Mouse (Mus musculus): ENCODE data around the gene Zfr.

Zfr gene

DNA sequence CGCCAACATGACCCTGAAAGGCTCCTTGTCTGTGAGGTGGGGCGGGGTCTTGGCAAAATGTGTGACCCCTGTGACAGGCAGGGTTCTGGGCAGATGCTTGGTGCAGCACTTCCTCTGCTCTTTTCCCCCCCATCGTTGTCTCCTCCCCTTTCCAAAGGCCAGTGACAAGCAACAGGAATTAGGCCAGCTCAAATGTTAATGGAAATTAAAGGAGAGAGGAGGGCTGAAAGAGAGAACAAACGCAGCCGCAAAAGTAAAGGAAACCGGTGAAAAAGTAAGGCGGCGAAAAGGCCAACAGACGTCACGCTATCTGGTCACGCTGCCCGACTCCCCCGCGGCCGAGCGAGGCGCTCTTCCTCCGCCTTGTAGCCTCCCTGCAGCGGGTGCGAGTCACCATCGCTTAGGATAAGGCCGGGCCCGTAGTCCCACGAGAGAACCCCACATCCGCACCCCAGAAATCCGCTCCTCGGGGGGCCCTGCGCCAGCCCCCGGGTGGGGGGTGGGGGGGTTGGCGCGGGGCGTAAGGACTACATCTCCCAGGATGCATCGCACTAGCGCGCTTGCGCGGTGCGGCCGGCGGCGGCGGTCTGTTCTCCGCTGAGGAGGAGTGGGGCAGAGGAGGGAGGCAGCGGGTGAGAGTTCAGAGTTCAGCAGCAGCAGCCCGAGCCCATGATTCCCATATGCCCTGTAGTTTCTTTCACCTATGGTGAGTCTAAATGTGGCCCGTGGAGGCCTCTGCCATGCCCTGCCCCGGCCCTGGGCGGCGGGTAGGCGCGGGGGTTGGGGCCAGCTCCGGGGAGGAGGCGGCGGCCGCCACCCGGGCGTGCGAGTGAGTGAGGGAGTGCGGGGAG lies at the start of gene Zfr:
Zfr (plus strand) TSS at position 590 of the 851 bp plus-strand sequence.
- peak; percentile 93 to 95 for DNase-seq

DNA sequence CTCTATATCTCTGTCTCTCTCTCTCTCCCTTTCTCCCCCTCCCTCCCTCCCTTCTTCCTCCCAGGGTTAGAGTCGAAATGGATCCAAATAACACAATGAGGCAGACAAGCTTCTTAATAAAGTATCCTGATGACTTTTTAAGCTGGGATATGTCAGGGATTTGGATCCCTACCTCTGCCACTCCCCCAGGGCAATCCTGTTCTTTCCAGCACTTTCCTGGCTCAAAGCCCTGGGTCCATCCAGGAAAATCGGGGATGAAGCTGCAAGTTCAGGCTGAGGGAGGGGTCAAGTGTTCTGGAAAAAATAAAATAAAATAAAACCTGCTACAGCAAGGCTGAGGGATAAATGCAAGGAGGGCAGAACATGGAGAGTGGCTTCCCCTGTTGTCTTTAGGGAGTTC lies 49.7 kb upstream of the Zfr start:
- peak in 1 of 2 experiments; percentile 2 for DNase-seq

DNA sequence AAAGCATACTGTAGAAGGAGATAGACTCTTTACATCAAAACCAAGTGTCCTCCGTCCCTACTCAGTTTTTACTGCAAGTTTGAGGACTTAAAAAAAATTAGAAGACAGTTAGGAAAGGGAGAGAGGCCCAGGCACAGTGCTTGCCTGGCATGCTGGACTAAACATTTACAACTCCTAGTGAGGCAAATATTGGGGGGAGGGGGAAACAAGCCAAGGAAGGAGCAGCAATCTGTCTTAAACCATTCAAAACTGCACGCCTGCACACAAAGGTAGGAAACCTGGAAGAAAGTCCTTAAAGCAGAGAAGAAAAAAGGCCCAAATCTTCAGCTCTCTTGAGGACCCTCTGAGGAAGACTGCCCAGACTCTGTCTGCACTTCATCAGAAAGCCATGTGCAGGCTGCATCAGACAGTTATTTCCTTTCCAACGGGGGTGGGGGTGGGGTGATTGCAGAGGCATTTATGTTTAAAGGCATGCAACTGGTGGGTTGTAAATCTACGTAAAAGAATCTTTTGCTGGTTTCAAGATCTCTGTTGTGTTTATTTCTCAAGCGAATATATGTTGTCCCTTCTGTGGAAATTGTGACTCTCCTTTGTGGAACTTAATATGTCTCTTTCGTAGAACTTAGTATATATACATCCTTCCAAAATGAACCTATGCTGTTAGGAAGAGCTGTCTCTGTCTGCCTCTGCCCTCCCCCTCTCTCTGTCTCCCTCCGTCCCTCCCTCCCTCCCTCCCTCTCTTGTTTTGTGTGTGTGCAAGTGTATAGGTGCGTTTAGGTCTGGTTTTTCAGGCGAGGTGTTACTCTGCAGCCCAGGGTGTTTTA lies 49.0 kb upstream of the Zfr start:
- DNase-seq, result no peak

DNA sequence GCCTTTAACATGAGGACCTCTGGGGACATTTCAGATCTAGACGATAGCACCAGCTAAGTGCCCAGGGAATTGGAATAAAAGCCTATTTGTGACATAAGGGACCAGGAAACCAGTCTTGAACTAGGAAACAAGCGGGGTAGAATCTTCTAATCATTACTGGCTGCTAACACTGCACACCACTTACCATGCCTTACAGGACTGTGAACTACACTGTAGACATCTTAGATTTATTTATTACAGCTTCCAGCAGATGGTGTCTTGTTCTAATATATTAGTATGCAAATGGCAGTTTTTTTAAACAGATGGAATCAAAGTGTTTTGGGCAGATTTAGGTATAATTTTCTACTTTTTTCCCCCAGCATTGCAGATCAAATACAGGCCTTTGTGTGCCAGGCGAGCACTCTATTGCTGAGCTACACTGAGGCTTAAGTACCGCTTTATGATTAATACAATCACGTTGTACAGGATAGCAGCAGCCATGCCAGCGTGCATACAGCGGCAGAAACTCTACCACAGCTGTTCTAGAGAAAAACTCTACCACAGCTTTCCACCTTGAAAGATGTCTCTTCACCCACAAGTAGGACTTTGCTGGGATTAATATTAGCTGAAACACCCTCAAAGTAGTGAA lies 44.8 kb upstream of the Zfr start:
- no peak for DNase-seq

DNA sequence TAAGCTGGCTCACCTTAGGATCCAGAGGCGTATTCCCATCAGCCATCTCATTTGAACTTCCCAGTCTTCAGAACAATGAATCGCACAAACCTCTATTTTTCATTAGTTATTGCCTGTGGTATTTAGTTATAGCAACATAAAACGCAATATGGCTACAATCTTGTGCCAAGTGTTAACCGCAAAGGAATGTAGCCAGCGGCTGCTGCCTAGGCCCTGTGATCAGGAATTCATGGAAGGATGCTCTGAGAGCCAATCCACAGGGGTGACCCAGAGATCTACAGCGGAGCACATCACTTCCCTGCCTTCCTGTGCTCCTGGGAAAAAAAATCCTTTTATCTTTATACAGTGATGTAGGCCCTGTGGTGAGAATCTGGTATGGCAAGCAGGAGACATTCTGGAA lies 43.2 kb upstream of the Zfr start:
- DNase-seq, result no peak

DNA sequence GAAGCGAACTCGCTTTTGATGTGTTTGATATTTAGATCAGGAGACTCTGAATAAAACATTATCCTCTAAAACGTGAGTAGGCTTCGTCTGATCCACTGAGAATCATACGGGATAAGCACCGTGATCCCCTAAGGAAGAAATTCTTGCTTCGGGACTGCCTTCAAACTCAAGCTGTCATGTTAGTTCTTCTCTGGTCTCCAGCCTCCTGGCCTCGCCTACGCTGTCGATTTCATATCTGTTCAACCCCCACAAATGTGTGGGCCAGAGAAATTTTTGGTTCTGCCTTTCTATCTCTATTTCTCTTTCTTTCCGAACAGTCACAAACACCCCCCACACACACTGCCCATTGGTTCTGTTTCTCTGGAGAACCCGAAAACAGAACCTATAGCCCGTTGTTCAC lies 35.3 kb upstream of the Zfr start:
- no peak for DNase-seq

DNA sequence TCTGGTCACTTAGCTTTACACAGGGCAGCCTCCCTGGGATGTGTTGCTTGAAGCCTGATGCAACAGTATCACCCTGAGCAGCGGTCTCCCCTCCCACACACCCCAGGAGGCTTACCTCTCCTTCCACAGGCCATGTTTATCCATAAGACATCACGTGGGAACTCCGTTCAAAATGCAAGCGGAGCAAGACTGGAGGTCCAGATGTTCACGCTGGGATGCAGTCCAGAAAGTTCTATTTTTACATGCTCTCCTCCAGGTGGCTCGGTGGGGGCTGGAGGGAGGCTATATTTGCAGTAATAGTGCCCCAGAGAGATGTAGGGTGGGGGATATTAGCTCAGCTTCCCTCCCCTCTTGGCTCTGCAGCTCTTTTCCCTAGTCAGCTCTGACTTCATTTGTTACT lies 33.5 kb upstream of the Zfr start:
- no peak for DNase-seq

DNA sequence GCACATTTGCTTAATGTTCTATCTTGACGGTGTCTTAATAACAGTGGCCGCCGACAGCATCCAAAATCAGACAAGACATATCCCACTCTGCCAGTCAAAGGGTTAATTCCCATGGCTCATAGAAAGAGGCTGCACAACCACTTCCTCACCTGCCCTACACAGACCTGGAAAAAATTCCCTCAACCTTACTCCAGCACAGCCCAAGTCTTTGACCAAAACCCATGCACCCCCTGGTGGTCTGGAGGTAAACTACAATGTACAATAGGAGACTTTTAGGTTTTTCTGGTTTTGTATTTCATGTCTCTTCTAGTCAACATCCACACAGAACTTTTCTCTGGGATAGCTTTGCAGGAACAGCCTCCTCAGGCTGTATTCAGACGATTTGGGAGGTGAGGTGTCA lies 32.8 kb upstream of the Zfr start:
- peak; percentile 57 to 86 for DNase-seq

DNA sequence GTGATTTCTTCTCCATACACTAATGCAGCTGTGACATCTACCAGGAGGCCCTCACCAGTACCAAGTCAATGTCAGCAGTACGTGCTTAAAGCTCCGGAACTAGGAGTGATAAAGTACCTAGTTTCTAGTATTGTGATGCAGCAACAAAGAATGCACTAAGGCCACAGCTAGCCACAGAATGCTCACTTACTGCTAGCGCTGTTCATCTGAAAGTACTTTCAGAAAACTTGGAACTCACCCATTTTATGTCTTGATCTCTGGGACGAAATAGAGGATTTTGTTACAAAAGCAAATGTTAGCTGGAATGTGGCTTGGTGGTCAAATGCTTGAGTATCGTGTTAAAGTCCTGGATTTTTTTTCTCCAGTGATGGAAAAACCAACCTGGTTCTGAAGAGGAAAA lies 30.0 kb upstream of the Zfr start:
- DNase-seq, result no peak

DNA sequence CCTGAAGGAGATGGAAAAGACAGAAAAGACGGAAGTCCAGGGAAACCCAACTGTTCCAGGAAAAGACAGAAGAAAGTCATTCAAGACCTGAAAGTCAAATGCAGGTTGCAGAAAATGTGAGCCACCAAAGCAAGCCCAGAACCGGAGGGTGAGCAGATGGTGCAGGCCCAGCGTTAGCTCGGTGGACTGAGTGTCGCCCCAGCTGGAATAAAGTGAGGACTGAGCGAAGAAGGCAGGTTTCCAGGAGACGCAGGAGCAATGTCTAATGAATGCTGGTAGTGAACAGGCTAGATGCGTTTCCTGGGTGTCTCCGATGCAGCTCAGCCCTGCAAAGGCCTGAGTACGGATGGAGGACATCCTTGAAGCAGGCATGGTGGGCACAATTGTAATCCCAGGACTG lies 29.5 kb upstream of the Zfr start:
- no peak for DNase-seq

DNA sequence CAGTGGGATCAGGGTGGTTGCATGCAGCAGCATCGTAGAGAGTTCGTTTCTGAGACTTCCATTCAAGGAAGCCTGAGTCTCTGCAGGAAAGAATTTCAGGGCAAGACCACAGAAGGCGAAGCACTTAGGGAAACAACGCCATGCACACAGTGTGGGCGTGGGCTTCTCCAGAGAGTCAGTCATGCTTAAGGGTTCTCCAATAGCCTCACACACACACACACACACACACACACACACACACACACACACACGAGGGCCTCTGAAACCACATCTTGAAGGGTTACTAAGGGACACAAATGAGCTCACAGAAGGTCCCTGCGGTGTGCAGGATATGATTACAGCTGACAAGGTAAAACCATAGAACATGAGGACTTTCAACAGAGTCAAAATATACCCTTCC lies 27.5 kb upstream of the Zfr start:
- no peak for DNase-seq

DNA sequence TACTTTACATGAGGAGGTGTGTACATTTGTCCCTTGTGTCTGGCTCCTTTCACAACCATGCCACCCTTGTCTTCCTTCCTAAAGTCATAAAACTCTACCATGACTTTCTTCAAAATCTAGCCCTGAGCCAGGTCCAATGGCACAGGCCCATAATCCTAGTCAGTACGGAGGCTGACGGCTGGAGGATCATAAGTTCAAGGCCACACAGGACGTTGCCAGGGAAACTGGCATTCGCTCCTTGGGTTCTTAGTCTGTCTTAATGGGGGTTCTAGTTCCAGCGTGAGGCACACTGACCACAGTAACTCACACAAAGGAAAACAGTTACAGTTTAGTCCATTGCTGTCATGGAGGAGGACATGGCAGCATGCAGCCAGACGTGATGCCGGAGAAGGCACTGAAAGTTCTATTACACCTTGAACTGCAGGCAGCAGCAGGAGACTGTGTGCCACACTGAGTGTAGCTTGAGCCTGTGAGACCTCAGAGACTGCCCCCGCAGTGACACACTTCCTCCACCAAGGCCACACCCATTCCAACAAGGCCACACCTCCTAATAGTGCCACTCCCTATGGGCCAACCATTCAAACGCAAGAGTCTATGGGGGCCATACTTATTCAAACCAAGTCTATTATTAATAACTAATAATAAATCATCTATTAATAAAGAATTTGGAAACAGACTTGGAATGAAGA lies 26.5 kb upstream of the Zfr start:
- no peak for DNase-seq

DNA sequence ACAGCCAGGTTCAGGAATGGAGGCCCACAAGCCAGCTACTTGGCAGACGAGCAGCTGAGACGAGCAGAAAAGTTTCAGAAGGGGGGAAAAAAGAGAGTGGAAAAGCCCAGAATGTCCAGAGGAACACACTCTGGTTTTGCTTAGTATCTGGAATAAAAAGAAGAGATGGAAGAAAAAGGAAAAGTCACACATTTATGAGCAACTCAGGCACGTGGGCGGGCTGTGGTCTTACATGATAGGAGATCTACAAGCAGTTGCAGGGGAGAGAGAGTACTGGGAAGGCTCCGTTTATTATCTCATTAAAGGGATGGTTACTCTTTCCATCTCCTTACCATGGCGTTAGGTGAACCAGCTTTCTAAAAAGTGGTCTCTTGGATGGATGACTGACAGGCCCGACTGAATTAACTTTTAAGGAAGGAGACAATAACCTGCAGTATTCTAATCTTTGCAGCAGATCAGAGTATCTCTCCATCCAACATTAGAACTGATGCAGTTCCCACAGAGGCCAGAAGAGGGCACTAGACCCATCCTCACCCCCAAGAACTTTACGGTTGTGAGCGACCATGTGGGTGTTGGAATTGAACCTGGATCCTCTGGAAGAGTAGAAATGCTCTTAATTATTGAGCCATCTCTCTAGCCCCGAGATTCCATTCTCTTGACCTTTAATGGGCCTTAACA lies 25.7 kb upstream of the Zfr start:
- peak; percentile 37 to 79 for DNase-seq

DNA sequence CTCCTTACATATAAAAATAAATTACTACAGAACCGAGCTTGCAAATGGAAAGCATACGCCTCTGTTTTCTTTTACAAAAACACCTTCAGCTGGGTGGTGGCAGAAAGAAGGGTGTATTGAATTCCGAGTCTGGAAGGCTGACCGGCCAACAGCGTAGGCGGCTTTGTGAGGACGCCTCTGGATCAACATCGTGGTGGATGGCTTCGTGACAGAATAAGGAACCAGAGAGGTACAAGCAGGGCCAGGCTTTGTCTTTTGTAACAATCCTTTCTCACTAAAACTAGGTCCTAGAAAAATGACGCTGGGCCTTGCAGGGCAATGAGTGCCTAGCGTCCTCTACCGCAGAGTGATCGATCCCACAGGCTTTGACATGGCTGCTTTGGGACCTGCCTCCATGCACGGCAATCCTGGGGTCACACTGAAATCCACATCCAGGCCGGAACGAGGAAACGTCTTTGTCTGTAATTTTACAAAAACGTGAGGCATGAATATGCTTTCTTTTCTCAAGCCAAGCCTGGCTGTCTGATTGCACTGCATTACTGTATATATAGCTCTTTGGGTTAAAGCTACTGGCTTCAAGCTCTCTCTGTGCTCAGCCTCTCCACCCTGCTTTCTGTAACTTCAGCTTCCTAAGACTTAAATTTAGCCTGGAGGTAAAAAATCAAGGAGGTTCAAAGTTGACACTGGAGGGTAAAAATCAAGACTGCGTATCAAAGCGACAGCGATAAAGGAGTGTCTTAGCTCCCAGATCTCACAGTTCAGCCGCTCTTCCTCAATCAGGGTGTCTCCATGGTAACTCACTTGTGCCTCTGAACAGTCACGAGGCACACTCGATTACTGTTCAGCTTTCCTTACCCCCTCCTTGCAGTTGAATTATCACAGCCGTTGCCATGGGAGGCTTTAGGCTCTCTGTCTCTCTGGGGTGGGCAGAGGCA lies 24.3 kb upstream of the Zfr start:
- no peak for DNase-seq

DNA sequence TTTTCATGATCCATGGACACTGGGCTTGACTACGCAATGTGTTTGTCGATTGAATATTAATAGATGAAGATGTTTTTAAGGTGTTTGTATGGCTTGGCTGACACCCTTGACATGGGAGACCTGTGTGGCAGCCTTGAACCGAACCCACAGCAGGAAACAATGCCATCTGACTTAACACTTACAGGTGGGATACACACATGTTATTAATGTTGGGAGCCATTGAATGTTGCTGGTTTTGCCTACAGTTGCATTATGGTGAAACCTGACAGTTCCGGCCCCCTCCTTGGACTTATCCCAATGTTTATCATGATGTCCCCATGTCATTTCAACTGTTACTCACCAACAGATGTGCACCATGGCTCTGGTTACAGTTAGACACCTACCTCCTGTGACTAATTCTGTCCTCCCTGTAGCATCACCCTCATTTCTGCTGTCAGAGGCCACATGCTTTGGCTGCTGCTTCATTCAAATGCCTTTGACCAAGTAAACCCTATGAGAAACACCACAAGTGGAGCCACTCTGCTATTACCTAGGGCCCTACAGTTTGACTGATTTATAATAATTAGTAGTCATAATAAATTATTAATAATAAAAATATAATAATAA lies 23.6 kb upstream of the Zfr start:
- DNase-seq, result no peak

DNA sequence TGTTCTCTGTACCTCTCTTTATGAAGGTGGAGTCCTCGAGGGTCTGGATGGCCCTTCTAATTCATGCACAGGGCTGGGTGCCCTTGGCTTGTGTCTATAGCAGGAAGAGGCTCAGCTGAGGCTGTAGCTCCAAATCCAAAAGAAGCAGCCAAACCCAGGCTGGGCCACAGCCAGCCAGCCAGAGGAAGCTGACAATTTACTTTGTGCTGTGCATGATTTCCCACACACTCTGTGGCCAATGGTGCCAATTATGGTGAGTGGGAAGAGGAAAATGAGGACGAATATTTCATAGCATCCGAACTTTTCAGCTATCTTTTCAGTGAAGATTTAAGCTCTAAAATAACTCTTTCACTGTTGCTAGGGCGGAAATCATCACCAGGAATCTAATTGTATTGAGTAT lies 21.2 kb upstream of the Zfr start:
- DNase-seq, result no peak

DNA sequence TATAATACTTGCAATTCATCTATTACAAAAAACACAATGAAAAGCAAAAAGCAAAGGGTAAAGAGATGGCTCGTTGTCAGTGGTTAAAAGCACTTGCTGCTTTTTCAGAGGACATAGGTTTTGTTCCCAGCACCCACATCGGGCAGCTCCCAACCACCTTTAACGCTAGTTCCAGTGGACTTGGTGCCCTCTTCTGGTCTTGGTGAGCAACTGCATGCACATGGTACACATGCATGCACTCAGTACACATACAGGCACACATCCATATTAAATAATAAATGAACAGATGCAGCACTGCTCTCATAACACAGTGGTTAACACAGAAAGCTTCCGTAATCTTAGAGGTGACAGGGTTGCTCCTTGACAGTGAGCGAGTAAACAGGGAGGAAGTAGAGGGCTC lies 20.3 kb upstream of the Zfr start:
- no peak for DNase-seq

DNA sequence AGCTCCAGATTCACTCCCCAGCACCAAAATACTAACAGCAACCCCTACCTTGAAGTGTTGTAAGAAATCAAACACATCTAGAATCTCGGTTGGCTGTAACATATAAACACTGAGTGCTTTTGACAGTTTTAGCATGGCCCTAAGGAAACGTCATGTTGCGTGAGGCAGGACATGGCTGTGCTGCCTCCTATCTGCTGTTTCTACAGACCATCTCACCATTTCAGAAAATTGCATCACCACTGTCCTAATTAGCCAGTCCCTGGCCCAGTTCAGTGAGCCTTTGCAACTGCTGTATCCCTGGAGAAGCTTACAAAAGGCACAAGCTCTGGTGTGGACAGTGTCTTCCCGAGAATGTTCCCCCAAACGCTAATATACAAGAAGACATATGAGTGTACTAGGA lies 16.7 kb upstream of the Zfr start:
- no peak for DNase-seq

DNA sequence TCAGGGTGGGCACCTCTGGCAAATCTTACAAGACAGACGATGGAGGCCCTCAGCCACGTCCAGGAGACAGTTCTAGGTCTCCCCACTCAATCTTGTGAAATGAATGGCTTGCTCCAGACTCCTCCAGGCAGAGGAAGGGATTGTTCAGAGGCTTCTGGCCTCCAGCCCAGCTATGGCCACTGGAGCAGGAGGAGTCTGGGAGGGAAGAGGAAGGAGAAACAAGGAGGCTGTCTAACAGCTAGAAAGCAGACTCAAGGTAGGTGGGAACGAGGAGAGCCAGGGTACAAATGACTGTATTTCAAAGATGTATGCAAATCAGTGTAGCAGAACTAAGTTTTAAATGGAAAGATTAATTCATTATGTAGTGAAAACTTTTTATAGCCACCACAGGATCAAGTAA lies 13.9 kb upstream of the Zfr start:
- peak in 1 of 2 experiments; percentile 34 for DNase-seq

DNA sequence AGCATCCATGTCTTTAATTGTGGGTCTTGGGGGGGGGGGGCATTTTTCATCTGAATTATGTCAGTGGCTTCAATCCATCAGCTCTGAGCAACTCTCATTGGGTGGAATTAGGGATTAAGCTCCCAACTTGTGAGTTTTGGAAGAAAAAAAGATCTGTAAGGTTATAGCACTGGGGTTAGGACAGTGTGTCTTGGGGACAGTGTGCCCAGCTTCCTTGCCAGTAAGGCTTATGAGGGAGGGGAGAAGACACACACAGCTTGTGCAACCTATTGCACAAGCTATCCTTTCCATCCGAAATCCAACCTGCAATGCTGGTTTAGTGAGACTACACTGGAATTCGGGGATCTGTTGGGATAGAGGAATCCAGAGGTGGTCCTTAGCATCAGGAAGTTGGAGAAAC lies 12.8 kb upstream of the Zfr start:
- no peak for DNase-seq

DNA sequence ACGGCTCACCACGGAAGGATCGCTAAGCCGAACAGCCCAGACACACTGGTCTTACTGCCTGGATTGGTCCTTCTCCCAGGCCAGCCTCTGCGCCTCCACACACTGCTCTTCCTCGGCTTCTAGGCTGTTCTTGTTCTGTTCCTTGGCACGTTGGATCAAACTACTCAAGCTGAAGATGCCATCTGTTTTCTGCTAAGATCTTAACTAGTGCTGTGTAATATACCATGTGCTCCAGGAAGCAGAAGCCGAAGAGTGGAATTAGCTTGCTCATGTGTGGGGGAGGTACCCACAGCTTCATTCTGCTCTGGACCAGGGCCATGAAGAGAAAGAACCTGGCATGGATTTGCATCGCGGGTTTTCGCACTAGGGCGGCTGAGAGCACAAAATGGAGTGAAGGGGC lies 11.2 kb upstream of the Zfr start:
- no peak for DNase-seq
